Mouse (Mus musculus) brain, embryonic 14.5 days (tissue): ENCODE data around the gene Gfy.

ENCODE experiments used
- CTCF ChIP-seq: fragments of 200-500 bp; IDR thresholded peaks from 2 replicates; pipeline ENCODE4 v1.5.1; 2012; ENCODE audit warnings: inconsistent platforms, mild to moderate bottlenecking, moderate library complexity, borderline replicate concordance; ENCODE audit not compliant: insufficient read depth, insufficient read length; ENCODE audit errors: extremely low read depth
- POLR2A ChIP-seq: fragments of 200-500 bp; IDR thresholded peaks from 2 replicates; pipeline ENCODE4 v1.6.1; 2012; ENCODE audit warnings: mild to moderate bottlenecking, inconsistent platforms, borderline replicate concordance; ENCODE audit not compliant: poor library complexity, insufficient read depth, insufficient read length, severe bottlenecking; ENCODE audit errors: extremely low read depth

DNA sequence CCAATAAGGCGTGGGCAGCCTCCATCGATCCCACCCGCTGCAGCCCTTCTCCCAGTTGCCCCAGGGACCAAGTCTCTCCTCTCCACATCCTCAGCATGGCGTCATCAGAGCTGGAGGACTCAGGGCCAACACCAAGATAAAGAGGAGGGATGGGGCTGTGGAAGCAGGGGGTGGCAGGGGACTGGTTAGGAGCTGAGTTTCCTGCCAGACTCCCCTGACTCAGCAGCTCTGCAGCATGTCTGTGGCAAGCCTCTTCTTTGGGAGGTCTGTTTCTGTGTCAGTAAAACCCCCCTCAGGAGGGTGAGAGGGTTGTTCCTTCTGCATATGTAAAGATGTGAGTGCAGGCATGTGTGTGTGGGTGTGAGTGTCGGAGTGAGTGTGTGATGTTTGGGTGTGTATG, 17.6 kb upstream of the Gfy start:
- TF ChIP-seq POLR2A (no peak), CTCF (no peak)
